Mouse (Mus musculus) adrenal gland, postnatal 10 days (tissue): ENCODE measurements at regions not wholly inside any gene's neighbourhood (a gene's known extent, or its start where the extent isn't known, plus 50 kb on each side); places are given as distances from the start of the nearest gene placed in this dataset.

ENCODE experiments used
- DNase-seq: peaks from one replicate; pipeline ENCODE4 v3.0.0; 2021; ENCODE audit warnings: mixed read lengths

DNA sequence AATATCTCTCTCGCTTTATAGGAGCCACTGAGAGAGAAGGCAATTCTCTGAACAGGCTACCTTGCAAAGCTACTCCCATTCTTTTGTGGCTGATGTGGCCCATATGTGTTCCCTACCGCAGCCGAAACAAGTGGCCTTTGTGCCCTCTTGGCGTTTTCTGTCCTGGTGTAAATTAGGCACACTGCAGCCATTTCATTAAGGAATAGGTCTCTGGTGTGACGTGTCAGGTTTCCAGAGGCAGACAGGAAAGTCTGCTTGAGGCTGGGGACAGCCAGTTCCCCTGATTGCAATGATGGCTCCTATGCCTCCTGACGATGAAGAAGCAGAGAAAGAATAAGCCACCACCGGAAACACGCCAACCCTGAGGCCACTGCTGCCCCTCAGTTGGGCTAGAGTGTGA lies 59.3 kb upstream of the Bcor start:
- no peak for DNase-seq

DNA sequence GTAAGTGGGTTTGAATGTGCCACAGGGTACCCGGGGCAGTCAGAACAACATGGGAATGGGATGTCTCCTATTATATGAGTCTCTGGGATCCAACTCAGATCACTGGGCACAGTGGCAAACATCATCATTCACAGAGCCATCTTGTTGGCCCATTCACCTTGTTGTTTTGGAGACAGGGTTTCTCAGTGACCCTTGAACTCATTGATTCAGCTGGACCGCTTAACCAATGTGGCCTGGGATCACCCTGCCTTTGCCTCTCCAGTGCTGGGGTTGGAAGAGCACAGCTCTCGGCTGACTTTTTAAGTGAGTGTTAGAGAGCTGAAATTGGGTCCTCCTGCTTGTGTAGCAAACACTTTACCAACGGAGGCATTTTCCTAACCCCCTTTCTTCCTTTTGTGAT lies 64.2 kb upstream of the Bcor start:
- DNase-seq, result no peak

DNA sequence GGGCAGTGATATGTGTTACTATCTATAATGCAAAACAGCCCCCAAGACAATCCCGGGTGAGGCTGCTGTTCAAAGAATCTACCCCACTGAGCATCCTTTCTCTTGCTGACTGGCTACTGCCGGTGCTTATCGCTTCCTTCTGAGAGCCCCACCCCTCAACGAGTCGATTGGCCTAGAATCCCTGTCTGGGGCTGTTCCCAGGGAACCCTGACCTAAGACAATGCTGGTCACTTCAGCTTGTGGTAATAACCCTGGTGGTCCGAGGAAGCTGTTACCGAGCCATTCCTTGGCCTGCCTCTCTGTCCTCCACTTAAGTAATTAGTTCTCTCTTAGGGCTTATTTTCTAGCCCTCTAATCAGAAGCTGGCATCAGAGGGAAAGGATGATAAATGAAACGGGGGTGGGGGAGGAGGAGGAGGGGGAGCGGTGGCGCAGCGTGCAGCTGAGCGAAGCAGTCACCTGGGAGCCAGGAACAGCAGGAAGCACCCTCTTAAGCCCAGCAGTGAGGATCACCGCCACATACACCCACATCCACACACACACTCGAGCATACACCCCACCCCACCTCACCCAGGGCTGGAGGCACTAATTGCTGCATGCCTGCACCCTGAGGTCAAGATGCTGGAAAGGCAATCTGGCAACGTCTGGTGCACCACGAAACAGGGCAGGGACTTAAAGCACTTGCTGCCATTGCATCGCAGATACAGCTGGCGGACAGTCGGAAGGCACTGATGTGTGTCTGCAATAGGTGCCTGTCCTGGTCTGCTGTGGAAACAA lies 65.1 kb upstream of the Bcor start:
- no peak for DNase-seq

DNA sequence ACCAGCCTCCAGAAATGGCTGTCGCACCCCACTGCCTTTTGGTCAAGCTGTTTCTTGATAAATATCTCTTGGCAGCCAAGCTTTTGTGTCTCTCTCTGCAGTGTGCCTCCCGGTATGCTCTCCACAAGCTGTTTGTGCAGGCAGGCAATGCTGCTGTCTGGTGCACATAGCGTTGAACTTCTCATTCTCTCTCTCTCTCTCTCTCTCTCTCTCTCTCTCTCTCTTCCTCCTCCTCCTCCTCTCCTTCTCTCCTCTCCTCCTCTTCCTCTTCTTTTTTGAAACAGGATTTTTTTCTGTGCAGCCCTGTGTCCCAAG lies 65.7 kb upstream of the Bcor start:
- DNase-seq, result no peak

DNA sequence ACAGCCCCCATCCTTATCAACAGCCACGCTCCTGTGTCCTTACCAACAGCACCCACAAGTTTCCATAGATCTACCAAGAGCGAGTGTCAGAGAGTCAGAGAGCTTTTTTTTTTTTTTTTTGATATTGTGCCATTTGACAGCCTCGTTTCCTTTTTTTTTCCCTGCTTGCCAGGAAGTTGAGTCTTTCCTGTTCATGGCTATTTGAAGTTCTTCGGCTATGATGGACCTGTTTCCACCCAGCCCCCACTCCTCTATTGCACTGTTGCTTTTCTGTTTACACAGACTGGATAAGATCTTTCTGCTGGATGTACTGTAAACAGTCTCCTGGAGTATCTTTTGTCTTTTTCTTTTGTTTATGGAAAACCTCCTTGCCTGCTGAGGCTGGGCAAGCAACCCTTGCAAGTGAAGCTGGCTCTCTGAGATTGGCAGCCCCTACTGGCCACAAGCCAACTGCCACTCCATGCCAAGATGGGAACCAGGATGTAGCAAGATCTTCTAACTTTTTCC lies 80.4 kb upstream of the Bcor start:
- DNase-seq, result peak; percentile 53

DNA sequence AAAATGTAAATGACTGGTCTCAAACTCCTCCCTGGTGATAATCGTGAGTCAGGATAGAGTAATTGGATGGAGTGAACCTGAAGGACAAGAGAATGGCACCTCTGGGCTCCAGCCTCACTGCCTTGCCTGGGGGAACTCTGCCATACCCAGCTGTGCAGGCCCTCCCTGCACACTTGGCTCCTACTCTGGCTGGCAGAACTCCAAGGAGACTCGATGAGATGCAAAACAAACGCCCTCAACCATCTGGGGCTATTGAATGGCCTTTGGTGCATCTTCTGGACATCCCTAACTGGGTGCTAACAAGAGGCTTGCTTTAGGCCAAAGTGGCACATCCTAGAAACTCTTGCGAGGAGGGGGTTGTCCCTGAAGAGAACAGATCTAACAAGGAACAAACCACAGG lies 81.6 kb upstream of the Bcor start:
- no peak for DNase-seq

DNA sequence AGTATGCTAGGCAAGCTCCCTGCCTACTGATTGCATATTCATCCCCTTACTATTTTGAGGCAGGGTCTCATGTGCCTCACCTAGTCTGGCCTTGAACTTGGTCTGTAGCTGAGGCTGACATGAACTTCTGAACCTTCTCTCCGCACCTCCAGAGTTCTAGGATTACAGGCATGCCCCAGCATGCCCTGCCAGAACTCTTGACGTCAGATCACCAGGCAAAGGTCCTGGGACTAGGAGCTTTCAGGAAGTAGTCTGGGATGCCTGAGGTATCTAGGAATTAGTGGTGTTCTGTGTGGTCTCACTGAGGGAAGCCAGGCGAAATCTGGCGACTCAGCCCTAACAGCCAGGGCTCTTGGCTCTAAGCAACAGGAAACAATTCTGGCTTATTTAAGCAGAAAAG lies 88.9 kb upstream of the Bcor start:
- no peak for DNase-seq

DNA sequence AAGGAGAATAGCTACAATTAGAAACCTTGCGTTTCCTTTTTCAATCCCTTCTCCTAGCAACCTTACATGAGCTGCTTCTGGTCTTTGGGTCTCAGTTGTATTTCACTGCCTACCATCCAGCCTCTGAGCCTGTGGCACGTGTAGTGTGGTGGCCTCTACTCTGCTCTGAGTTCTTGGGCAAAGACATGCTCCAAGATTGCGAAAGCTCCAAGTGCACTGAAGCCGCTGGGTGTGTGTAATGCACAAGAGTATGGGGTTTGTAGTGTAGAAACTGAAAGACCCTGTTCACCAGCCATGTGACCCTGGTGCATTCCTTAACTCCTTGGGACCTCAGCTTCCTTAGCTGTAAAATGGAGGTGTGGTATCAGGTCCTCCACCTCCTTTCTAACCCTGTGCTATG lies 89.8 kb upstream of the Bcor start:
- DNase-seq, result no peak

DNA sequence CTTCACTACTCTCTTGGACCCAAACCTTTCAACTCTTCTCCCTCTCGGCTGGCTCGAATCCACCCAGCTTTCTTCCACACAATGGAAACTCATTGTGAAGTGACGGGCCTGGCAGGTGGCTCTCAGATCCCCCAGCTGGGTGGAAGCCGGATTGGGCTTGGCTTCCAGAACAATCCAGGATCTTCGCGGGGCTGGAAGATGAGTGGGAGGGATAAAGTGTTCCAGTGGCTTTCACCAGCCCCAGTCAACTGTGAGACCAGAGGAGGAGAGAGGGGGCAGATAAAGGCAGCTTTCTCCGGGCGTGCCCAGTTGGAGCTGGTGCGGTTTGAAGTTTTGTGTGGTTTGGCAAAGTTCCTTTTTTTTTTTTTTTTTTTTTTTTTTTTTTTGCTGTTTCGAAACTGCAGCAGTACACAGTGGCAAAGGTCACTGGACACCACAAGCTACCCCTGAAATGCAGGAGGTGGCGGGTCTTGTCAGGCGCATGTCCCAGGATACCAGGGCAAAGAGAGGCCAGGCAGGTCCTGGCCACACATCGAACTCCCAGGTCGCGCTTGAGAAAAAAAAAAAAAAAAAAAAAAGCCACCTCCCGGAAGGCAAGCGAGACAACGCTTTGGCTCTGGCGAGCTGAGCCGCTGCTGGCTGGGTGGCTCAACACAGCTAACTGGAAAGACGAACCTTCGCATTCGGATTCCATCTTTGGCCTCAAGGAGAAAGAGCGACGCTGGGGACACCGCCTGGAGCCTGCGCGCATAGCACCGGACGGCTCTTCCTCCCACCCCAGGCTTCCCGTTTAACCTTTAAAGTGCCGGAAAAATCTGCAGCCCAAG lies 91.9 kb upstream of the Bcor start:
- peak; percentile 73 for DNase-seq

DNA sequence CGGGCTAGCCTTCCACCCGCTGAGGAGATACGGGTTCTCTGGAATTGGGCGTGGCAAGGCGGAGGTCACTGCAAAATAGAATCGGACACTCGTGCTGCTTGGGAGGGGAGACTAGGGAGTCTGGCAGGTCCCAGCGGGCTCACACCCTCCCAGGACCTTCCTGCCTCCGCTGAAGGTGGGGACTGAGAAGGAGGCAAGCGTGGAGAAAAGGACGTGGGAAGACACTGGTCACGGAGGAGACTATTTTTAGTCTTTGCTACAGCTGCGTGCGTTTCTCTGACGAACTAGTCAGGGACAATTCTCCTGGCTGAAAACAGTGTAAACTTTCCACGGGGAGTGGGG lies 92.5 kb upstream of the Bcor start:
- no peak for DNase-seq

DNA sequence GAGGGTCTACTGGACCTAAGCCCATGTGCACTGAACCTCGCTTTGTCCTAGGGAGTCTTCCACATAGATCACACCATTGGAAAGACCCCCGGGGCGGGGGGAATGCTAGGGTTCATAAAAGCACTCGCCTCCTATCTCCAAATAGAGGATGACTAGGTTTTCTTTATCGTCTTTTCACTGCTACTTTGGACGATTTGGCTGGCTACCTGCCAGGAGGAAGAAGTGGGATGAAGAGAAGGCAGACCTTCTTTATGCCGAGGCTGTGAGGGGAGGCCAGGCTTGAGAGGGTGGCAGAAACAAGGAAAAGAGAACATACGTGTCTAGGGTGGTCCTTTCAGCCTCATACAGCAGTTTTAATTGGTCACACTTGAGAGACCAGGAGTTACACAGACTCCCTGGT lies 96.6 kb upstream of the Bcor start:
- DNase-seq, result no peak

DNA sequence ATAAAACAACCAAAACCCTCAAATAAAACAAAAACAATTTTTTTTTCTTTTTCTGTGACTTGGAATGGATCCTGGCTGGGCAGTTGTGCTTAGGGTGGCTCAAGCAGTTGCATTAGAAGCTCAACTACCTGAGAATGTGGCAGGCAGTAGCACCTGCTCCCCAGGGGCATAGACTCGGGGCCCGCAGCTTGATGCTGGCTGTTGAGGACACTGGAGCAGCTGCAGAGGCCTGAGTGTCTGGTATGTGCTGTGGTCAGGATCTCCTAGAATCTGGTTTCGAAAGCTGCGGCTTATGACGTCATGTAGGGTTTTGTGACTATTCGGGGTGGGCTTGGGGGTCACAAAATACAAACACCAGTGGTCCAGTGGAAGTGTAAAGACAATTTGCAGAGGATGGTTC lies 103.7 kb upstream of the Bcor start:
- DNase-seq, result no peak

DNA sequence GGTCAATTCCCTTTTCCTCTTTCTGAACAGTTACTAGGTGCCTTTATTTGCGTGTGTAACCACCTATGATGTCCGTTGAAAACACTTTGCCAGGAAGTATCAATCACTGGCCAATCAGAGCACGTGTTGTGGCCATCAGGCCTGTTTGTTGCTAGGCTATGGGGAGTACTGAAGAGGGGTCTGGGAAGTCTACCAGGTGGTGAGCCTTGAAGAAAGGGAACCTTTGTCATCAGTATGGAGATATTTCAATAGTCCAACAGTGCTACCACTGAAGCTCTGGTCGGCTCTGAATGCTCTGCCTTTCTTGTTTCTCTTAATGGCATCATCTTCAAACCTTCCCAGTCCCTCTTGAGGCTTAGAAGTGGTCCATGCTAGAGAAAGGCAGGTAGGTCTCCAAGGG lies 124.6 kb upstream of the Bcor start:
- no peak for DNase-seq

DNA sequence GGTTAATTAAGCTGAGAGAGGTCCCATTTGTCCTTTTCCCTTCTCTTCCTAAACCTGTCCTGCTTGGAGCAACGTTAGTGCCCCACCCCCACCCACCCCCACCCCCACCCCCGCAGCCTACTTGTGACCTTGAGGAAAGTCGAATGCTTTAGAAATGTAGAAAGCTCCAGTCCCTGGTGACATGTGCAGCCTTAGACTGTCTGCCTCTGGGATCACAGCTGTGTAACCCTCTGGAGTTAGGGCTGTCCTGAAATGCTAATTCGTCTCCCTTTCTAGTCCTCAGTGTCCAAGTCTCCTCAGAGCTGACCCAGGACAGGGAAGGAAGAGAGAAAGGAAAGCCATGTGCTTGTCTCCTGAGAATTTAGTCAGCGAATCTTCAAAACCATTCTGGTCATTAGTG lies 125.0 kb upstream of the Bcor start:
- DNase-seq, result no peak

DNA sequence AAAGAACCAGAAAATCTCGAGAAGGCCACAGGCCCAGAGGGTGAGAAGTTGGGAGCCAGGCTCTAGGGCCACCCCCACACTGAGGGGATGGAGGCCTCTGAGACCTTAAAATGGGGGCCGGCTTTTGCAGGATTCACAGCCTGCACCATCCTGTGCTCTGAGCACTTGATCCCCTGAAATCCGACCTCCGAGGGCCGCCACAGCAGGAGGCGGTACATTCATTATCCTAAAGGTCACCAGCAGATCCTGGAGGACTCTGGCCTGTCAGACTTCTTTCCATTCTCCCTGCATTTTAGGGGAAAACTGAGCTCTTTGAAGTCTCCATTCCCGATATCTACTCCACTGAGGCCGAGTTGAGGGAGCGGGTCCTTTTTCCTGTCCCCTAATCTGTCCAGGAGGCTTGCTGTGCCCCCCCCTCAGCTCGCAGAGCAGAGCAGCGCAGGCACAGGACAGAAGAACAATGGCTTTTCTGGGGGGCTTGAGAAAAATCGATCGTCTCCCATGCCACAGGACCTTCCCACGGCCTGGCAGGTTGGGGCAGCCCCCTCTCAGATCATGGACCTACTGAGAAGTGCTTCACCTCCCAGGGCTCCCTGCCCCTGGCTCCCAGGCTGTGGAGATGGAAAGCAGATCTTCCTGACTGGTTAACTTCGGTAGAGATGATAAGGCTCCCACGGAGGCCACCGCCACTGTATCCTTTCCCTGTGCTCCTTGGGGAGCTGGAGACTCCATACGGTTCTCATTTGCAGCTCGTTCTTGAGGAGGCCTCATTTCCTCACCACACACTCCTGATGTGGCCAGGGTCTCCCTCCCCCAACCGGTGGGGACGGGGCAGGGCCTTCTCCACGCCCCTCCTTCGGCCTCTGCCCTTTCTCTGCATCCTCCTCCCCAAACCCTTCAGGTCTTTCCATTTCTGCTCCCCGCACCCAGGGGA lies 126.1 kb upstream of the Bcor start:
- no peak for DNase-seq

DNA sequence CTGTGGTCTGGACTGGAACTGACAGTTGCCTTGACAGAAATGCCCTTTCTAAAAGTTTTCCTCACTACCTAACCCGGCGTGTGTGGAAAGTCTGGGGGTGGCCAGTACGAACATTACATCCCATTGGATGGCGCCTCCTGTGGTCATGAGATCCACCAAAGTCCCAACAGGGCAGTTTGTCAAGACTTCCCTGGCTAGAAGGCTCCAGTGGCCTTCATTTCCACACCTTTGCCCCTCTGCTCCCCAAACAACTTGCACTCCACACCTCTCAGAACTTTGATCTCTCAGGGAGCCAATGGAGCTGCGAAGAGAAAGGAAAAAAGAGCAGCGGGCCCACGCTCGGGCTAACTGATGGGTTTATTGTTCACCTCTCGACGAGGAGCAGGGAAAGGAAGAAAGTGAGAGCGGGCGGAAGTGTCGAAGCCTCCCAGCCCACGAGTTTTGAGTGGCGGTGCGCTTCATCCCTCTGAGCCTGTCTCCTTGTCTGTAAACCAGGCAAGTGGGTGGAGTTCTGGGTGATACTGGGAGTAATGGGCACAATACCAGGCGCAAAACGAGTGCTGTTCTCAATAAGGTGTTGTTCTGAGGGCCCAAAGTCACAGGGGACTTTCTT lies 126.9 kb upstream of the Bcor start:
- DNase-seq, result no peak

DNA sequence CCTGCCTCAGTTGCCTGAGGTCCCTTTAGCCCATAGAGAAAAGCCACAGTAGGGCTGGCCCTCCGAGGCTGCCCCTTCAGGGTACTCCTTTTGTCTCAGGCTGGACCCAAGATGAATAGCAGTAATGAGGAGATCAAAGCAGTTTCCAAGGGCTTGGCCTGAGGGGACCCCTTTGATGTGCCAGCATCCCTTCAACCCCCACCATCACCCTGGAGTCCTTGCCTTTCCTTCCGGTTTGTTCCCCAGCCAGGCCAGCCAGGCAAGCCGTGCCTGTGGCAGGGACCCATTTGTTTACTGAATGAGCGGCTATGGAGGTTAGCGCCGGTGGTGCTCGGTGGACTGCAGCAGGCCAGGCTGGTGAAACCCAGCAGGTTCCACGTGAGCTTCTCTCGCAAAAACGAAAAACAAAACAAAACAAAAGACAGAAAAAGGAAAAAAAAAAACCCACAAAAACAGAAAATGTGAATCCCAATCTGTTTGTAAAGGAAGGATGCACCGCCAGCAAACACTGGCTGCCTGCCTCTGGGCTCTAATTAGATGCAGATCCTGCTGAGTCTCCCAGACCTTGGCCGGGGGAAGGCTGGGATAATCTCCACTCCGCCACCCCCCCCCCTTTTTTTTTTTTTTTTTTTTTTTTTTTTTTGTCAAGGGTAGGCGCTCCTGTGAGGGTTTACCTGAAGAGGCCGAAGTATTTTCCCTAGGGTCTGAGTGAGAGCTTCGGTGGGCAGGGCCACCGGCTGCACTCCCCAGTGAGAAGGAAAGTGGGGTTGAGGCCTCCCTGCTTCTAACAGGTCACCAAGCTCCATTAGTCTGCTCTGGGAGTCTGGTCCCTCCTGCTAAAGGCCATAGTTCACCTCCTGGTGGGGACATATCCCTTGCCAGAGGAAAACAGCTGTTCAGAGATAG lies 127.8 kb upstream of the Bcor start:
- peak; percentile 20 for DNase-seq

DNA sequence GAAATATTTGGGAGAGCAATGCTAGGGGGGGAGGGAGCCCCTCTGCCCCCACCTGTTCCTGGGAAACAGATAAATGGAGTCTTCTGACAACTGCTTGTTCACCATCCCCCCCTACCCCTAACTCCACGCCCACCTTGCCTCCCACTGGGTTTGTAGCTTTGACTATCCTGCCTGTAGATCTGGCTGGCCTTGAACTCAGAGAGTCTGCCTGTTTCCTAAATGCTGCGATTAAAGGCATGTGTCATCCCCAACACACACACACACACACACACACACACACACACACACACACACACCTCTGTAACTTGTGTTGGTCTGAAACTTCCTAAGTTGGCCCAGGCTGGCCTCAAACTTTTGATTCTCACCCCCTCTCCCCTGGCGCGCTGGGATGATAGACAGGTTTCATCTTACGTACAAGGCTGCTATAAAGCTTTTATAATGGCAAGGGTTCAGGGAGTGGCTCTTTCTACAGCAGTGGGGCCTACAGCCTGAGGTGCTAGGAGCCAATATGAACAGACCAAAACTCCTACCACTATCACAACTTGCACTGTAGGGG lies 128.5 kb upstream of the Bcor start:
- no peak for DNase-seq

DNA sequence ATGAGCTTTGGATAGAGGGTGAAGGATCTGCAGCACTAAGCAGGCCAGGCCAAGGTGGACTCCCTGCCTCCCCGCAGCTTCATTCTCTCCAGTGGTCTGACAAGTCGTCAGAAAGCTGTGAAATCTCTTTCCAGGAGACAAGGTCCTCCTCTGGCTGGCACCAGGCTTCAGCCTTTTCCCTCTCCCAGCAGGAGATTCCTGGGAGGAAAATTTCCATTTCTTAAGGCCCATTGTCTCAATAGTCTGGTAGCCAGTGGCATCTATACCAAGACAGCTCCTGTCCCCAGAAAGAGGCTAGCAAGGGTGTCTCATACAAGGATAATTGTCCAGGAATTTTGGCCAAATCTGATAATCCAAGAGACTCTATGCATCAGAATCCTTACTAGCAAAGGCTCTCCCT lies 133.0 kb upstream of the Bcor start:
- DNase-seq, result no peak

DNA sequence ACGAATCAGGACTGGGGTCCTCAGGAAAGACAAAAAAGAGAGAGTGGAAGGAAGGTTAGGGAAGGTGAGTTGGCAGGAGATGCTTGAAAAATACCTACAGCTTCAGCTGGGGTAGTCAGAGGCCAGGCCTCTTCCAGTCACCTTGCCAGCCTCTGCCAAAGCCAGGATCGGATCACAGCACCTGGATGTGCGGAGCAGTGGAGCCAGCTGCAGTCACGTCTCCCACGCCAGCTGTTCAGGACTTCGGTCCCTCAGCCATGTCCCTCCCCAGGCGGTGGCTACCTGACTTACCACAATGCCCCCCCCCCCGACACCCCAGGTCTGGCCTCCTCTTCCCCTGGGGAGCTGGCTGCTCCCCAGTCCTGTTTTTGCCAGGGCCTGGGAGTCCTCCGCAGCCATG lies 134.3 kb upstream of the Bcor start:
- DNase-seq, result no peak

DNA sequence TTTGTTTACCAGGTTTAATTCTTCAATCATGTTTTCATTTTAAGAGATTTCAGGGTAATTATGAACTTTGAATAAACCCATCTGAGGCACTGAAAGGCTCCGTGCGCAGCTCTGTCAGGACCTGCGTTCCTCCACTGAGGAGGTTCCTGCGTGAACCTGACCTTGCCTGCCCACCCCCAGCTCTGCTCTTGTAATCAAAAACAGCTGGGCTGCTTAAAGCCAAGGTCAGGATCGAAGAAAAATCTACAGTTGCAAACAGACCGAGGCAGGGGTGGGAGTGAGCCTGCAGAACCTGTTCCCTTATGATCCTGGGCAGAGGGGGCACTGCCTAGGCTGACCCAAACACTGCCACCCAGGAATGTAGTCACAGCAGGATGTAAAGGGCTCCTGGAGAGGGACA lies 134.8 kb upstream of the Bcor start:
- DNase-seq, result no peak
